Mouse (Mus musculus): Measurements from ENCODE around the gene Efnb3.

Gene Efnb3

GRCm38 (mm10) chr11:69582230-69582805, 22.3 kb upstream of the Efnb3 start:
- no peak for DNase-seq

- DNase-seq, result no peak
Observed at GRCm38 (mm10) chr11:69581814-69582213, 21.8 kb upstream of the Efnb3 start.

- peak; percentile 91 for DNase-seq
Observed at GRCm38 (mm10) chr11:69581147-69581688, 21.2 kb upstream of the Efnb3 start.

GRCm38 (mm10) chr11:69580572-69581146, 20.7 kb upstream of the Efnb3 start:
- peak; percentile 35 for DNase-seq

- DNase-seq, result peak; percentile 83
Observed at GRCm38 (mm10) chr11:69580091-69580514, 20.1 kb upstream of the Efnb3 start, which contains the start of the genes Wrap53 and Trp53. Wrap53 (minus strand) TSS chr11:69580255. Trp53 (plus strand) TSS chr11:69580359.

- peak; percentile 98 for DNase-seq
Observed at GRCm38 (mm10) chr11:69579128-69580017, 19.4 kb upstream of the Efnb3 start.

GRCm38 (mm10) chr11:69578301-69578700, 18.3 kb upstream of the Efnb3 start:
- DNase-seq, result no peak

- DNase-seq, result no peak
Observed at GRCm38 (mm10) chr11:69576307-69576706, 16.3 kb upstream of the Efnb3 start.

GRCm38 (mm10) chr11:69575220-69575619, 15.2 kb upstream of the Efnb3 start:
- DNase-seq, result no peak

GRCm38 (mm10) chr11:69565131-69565530, 5.1 kb upstream of the Efnb3 start:
- no peak for DNase-seq

- DNase-seq, result no peak
Observed at GRCm38 (mm10) chr11:69564391-69564790, 4.4 kb upstream of the Efnb3 start.

- no peak for DNase-seq
Observed at GRCm38 (mm10) chr11:69563373-69563772, 3.4 kb upstream of the Efnb3 start.

GRCm38 (mm10) chr11:69560896-69561854, 1.2 kb upstream of the Efnb3 start:
- DNase-seq, result no peak

- no peak for DNase-seq
Observed at GRCm38 (mm10) chr11:69559183-69559582, 822 bp downstream of the Efnb3 start.

- no peak for DNase-seq
Observed at GRCm38 (mm10) chr11:69558756-69559155, 1.2 kb downstream of the Efnb3 start.

- no peak for DNase-seq
Observed at GRCm38 (mm10) chr11:69557381-69557958, 2.5 kb downstream of the Efnb3 start.

GRCm38 (mm10) chr11:69554539-69555140, 5.4 kb downstream of the Efnb3 start:
- DNase-seq, result no peak

- no peak for DNase-seq
Observed at GRCm38 (mm10) chr11:69553341-69553721, 6.7 kb downstream of the Efnb3 start.

- DNase-seq, result no peak
Observed at GRCm38 (mm10) chr11:69552622-69553340, 7.2 kb downstream of the Efnb3 start.

GRCm38 (mm10) chr11:69551310-69551709, 8.7 kb downstream of the Efnb3 start:
- DNase-seq, result no peak
